Mouse (Mus musculus) midbrain, embryonic 10.5 days (tissue): ENCODE measurements at regions not wholly inside any gene's neighbourhood (a gene's known extent, or its start where the extent isn't known, plus 50 kb on each side); places are given as distances from the start of the nearest gene placed in this dataset.

Experiments used
- DNase-seq: peaks from one replicate; pipeline ENCODE4 v3.0.0-alpha.2; 2017; ENCODE audit warnings: low spot score
- H3K27ac ChIP-seq: fragments of 300-500 bp; sonication (generic); replicated peaks from 2 replicates; pipeline ENCODE4 v1.5.1; 2016; ENCODE audit warnings: mild to moderate bottlenecking
- H3K27me3 ChIP-seq: fragments of 300-500 bp; sonication (generic); 2 replicates; pipeline ENCODE4 v1.6.1; 2016; ENCODE audit warnings: low read depth, mild to moderate bottlenecking; ENCODE audit not compliant: poor library complexity, severe bottlenecking
- H3K36me3 ChIP-seq: fragments of 300-500 bp; sonication (generic); 2 replicates; pipeline ENCODE4 v1.6.1; 2016; ENCODE audit warnings: mild to moderate bottlenecking, moderate library complexity
- H3K4me1 ChIP-seq: fragments of 300-500 bp; sonication (generic); 2 replicates; pipeline ENCODE4 v1.6.1; 2016
- H3K4me3 ChIP-seq: fragments of 300-500 bp; sonication (generic); 2 replicates; pipeline ENCODE4 v1.5.1; 2016; ENCODE audit warnings: mild to moderate bottlenecking, moderate library complexity
- H3K9me3 ChIP-seq: fragments of 300-500 bp; sonication (generic); replicated peaks from 2 replicates; pipeline ENCODE4 v1.6.1; 2016; ENCODE audit warnings: mild to moderate bottlenecking
- WGBS: fragments of 180-500 bp; shearing (Covaris S2); methylation state at CpG from one replicate; pipeline ENCODE4 v1.1.7; 2016; 5-methylcytosine and 5-hydroxymethylcytosine counted together

DNA sequence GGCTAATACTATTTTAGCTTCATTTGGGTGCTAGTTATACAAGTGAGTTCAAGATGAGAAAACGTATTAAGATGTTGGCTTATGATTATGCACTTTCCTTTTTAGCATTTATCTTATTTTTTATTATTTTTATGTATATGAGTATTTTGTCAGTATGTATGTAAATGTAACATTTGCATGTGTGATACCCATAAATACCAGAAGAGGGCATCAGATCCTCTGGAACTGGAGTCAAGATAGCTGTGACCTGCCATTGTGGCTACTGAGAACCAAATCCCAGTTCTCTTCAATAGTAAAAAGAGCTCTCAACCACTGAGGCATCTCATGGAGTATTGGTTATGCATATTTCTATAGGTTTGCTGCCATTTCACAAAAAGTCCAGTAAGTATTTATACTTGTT lies 83.3 kb downstream of the Insig2 start:
- Histone ChIP-seq H3K36me3 (no peaks in the 10 kb centered on the region), H3K27me3 (no peaks in the 10 kb centered on the region), H3K9me3 (no peaks in the 10 kb centered on the region), H3K4me3 (no peak overlapping the region), H3K4me1 (no peaks in the 10 kb centered on the region), H3K27ac (no peak overlapping the region)
- 58% methylated on average over 1 of the region's 1 CpGs for WGBS
- DNase-seq = no peak

GRCm38 (mm10) chr1:121250686-121251085 lies 81.7 kb downstream of the Insig2 start:
- DNase-seq = no peak
- Histone ChIP-seq H3K9me3 (no peaks in the 10 kb centered on the region), H3K36me3 (no peaks in the 10 kb centered on the region), H3K27ac (no peak overlapping the region), H3K4me1 (no peaks in the 10 kb centered on the region), H3K27me3 (no peaks in the 10 kb centered on the region), H3K4me3 (no peak overlapping the region)
- 85% methylated on average over 4 of the region's 4 CpGs for WGBS

- no peaks in the 10 kb centered on the region for H3K9me3 ChIP-seq
- H3K4me1 ChIP-seq = no peaks in the 10 kb centered on the region
- no peak overlapping the region for H3K27ac ChIP-seq
- 89% methylated on average over 7 of the region's 7 CpGs for WGBS
- no peaks in the 10 kb centered on the region for H3K27me3 ChIP-seq
- H3K36me3 ChIP-seq = no peaks in the 10 kb centered on the region
- DNase-seq = no peak
- H3K4me3 ChIP-seq = no peak overlapping the region
These were observed 80.3 kb downstream of the Insig2 start for GRCm38 (mm10) chr1:121252056-121252455.

GRCm38 (mm10) chr1:121254196-121254595 lies 78.2 kb downstream of the Insig2 start:
- Histone ChIP-seq H3K4me1 (no peaks in the 10 kb centered on the region), H3K9me3 (no peaks in the 10 kb centered on the region), H3K27me3 (no peaks in the 10 kb centered on the region), H3K36me3 (no peaks in the 10 kb centered on the region), H3K4me3 (no peak overlapping the region), H3K27ac (no peak overlapping the region)
- WGBS = 88% methylated on average over 9 of the region's 9 CpGs
- DNase-seq = no peak
